Mouse (Mus musculus): ENCODE results near the gene Commd7.

The Commd7 gene

GRCm38 (mm10) chr2:153622449-153622848 is 10.1 kb downstream of the Commd7 start:
- DNase-seq (ENCODE audit: low spot score in 2 of 2): no peak

- no peak for DNase-seq (ENCODE audit: low spot score in 2 of 2)
These were observed 13.7 kb downstream of the Commd7 start for GRCm38 (mm10) chr2:153618889-153619288.

GRCm38 (mm10) chr2:153618439-153618838 is 14.1 kb downstream of the Commd7 start:
- no peak for DNase-seq (ENCODE audit: low spot score in 2 of 2)

GRCm38 (mm10) chr2:153616893-153617292 is 15.7 kb downstream of the Commd7 start:
- DNase-seq (ENCODE audit: low spot score in 2 of 2): no peak

GRCm38 (mm10) chr2:153612594-153613281 is 19.8 kb downstream of the Commd7 start:
- DNase-seq (ENCODE audit: low spot score in 2 of 2): no peak

- no peak for DNase-seq (ENCODE audit: low spot score in 2 of 2)
These were observed 20.8 kb downstream of the Commd7 start for GRCm38 (mm10) chr2:153611743-153612142.

GRCm38 (mm10) chr2:153611241-153611630 is 21.3 kb downstream of the Commd7 start:
- no peak for DNase-seq (ENCODE audit: low spot score in 2 of 2)

- peak; percentile 56 to 64 for DNase-seq (ENCODE audit: low spot score in 2 of 2)
These were observed 21.9 kb downstream of the Commd7 start for GRCm38 (mm10) chr2:153610426-153611240.

- peak; percentile 89 to 91 for DNase-seq (ENCODE audit: low spot score in 2 of 2)
These were observed 23.0 kb downstream of the Commd7 start for GRCm38 (mm10) chr2:153609548-153609947.

GRCm38 (mm10) chr2:153609058-153609457 is 23.5 kb downstream of the Commd7 start:
- no peak for DNase-seq (ENCODE audit: low spot score in 2 of 2)

GRCm38 (mm10) chr2:153607870-153608515 is 24.6 kb downstream of the Commd7 start:
- peak; percentile 68 to 71 for DNase-seq (ENCODE audit: low spot score in 2 of 2)

GRCm38 (mm10) chr2:153606421-153606820 is 26.2 kb downstream of the Commd7 start:
- no peak for DNase-seq (ENCODE audit: low spot score in 2 of 2)

- DNase-seq (ENCODE audit: low spot score in 2 of 2): no peak
These were observed 28.9 kb downstream of the Commd7 start for GRCm38 (mm10) chr2:153603724-153604123.

GRCm38 (mm10) chr2:153600667-153601648 is 31.6 kb downstream of the Commd7 start:
- peak; percentile 63 to 65 for DNase-seq (ENCODE audit: low spot score in 2 of 2)

GRCm38 (mm10) chr2:153600021-153600666 is 32.4 kb downstream of the Commd7 start:
- peak; percentile 67 to 69 for DNase-seq (ENCODE audit: low spot score in 2 of 2)

- DNase-seq (ENCODE audit: low spot score in 2 of 2): no peak
These were observed 35.0 kb downstream of the Commd7 start for GRCm38 (mm10) chr2:153597626-153598025.

- DNase-seq (ENCODE audit: low spot score in 2 of 2): no peak
These were observed 35.6 kb downstream of the Commd7 start for GRCm38 (mm10) chr2:153597014-153597413.

GRCm38 (mm10) chr2:153594998-153595397 is 37.6 kb downstream of the Commd7 start:
- DNase-seq (ENCODE audit: low spot score in 2 of 2): no peak

- peak; percentile 65 to 69 for DNase-seq (ENCODE audit: low spot score in 2 of 2)
These were observed 39.4 kb downstream of the Commd7 start for GRCm38 (mm10) chr2:153593186-153593585.
